Mouse (Mus musculus): ENCODE data around the gene Ice1.

- TF ChIP-seq HCFC1 (IDR thresholded peaks at IDR 0.05; ENCODE audit: borderline replicate concordance, insufficient read depth, low read length) (no peak), CHD2 (IDR thresholded peaks at IDR 0.05; ENCODE audit: low read depth, low read length) (no peak), ZC3H11A (IDR thresholded peaks at IDR 0.05; ENCODE audit: borderline replicate concordance, low read depth, low read length) (no peak), MAFK (IDR thresholded peaks at IDR 0.05; ENCODE audit: insufficient read depth, low read depth, low read length) (no peak)
These were observed 12.6 kb upstream of the Ice1 start for GRCm38 (mm10) chr13:70650011-70650436.
